Mouse (Mus musculus): ENCODE measurements around the gene Pnrc2. TPM values are rescaled to one million over a fixed set of nuclear protein-coding genes. Genes with fewer than 3 reads are reported as not detected.

Gene Pnrc2
- 118 and 134 TPM in 2 replicates for total RNA-seq (2021)
- long read RNA-seq, transcript Pnrc2-203 (2 exons, 171 nt), result minor isoform, 13 of 147 reads
- long read RNA-seq, transcript Pnrc2-201 (3 exons, 1,919 nt), result major isoform, 92 of 147 reads
- long read RNA-seq, transcript Pnrc2-202 (3 exons, 630 nt), result minor isoform, 10 of 147 reads
- long read RNA-seq, partial matches to known transcripts, result 0 of 147 reads
- long read RNA-seq, other reads (novel, unspliced or antisense), result 32 of 147 reads

DNA sequence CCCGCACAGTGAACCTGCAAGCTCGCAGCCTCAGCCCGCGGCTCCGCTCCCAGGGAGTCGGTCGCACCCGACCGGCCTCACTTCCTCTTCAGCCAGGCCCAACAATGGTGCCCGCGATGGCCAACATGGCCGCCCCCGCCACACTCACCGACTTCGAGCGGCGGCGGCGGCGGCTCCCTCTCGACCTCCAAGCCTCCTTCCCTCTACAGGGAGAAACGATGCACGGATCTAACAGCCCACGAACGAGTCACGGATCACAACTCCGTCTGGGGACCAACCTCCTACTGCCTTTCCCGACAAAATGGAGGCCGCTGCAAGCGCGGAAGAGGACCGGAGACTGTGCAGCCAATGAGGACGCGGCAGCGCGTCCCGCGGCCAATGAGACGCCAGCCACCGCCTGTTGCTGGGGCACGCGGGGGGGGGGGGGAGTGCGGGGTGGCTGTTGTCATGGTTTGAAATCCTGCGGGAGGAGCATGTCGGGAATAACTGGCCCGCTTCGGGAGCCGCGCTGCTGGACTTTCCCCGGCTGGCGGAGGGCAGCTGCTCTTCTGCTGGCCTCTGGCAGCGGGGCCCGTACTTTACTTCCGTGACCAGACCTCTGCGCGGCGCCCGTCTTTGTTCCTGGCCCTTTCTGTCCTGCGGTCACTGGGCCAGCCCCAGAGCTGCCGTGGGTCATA is at the start of gene Pnrc2:
TSS of gene Pnrc2 (minus strand) at position 325 of the 677 bp plus-strand sequence.
- DNase-seq, result peak; percentile 89

DNA sequence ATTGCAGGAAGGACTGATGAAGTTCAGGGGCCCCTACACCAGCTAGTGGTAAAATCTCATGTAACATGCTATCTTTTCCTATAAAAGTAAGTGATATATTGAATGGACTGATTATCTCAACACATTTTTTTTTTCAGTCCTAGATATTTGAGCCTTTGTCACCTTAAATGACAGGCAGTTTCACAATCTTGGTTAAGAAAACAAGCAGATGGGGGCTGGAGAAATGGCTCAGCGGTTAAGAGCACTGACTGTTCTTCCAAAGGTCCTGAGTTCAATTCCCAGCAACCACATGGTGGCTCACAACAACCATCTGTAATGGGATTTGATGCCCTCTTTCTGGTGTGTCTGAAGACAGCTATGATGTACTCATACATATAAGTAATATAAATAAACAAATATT is 48.5 kb upstream of the Pnrc2 start:
- DNase-seq, result no peak

DNA sequence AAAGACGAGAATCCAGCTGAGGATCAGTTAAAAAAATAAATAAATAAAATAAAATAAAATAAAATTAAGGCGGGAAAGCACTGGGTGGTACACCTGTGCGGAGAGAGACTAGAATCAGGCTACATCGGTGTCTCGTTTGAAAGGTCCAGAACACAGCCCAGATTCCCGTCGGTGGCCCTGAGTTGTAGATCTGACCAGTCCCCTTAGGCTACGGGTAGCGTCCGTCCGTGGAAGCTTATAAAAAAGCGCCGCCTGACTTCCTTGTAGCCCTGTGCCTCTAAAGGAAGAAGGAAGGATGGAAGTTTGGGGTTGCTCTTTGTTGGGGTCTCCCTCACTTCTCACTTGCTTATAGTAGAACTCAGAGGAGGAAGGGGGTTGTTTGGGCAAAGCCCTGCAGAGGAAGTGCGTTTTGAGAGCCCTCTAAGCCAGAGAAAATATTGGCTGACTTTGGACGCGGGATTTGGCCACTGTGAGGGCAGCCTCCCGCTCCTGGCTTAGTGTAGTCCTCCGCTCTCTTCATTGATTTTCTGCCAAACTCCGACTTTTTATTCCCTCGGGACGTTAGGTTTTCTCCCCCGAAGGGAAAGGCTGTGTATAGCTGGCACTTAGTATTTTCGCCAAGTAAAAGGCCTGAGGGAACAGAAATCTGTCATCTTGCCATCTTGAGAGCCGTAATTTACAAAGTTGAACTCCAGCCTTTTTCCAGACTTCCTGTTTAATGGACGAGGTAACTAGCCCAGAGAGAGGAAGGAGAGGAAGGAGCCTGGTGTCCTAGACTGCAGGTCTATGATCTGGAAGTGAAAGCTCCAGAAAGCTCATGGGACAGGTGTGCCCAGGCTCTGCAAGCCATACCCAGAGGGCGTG is 47.8 kb upstream of the Pnrc2 start:
- no peak for DNase-seq

DNA sequence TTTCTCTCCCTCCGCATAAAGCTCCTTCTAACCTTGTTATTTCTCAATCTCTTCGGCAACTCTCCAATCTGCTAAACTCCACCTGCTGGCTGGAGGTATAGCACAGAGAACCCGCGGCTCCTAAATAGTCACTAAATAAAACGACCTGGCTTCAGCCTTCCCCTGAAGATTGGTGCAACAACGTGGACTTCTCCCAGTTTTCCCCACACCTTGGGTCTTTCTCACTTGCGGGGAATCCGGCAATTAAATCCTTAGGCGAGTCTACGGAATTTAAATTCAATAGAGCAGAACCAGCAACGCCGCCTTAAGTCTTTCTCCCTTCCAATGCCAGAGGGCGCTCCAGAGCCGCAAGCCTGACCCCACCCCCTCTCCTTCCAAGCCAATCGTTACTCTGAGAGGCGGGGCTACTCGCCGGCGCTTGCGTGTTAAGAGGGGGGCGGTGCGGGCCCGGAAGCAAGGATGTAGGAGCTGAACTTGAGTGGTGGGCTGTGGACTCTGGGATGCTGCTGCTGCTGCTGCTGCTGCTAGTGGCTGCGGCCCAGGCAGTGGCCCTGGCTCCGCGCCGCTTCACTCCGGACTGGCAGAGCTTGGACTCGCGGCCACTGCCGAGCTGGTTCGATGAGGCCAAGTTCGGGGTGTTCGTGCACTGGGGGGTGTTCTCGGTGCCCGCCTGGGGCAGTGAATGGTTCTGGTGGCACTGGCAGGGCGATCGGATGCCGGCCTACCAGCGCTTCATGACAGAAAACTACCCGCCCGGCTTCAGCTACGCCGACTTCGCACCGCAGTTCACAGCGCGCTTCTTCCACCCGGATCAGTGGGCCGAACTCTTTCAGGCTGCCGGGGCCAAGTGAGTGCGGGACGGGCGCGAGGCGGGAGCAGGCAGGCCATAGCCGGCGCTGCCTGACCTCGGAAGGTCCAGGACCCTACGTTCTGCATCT is 46.9 kb upstream of the Pnrc2 start, which contains the start of gene Fuca1:
TSS of gene Fuca1 (plus strand) at position 432 of the 938 bp plus-strand sequence.
- peak; percentile 95 for DNase-seq

DNA sequence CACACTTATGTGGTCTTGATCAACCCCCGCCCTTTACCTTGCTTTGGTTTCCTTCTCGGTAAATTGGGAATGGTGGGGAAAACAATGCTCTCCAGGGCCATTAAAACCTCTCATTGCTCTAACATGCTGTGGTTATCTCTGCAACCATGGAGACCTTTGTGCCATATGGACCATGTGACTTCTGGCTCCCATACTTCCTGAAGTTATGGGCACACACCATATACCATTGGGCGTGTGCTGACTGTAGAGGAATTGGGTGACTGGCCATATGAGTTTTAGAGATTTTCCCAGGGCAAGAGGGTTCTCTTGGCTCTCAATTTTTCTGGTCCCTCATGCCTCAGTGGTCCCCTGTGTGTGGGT is 45.6 kb upstream of the Pnrc2 start:
- DNase-seq, result no peak

DNA sequence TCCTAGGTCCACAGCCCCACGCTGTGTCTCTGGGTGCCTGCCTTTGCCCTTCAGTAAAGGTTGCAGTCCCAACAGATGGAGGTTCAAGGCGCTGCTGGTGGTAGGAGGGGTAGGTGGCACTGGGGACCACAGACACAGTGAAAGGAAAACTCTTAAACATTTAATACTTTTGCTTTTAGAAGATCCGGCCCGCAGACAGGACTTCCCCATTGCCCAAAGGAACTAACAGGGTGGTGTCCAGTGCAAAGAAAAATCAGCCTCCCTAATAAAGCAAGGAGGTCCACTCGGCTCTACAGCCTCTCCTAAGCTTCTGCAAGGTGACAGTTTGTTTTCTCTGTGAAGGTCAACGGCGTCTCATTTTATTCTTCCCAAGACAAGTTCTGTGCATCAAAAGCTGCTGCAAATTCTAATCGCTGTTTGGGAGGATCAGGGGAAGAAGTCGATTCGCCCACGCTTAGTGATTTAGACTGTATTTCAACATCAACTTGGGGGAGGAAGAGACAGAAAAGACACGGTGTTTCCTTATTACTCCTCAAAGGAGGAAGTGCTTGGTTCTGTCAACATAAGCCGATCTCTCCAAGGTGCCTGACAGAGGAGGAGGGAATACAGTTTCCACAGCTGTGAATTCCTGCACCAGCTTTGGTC is 45.1 kb upstream of the Pnrc2 start:
- no peak for DNase-seq

DNA sequence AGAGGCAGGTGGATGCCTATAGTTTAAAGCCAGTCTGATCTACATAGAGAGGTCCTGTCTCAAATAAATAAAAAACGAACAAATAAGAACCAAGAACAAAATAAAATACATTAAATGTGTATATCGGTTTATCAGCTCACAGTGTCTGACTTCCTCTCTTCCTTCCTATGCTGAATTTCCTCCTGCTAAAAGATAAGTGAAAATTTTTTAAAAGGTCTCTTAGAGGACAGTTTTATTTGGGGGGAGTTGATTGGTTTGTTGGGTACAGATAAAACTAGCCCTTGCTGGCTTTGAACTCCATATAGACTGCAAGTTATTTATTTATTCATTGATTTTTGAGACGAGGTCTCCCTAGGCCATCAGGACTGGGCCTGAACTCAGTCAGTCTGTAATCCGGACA is 39.8 kb upstream of the Pnrc2 start:
- no peak for DNase-seq

DNA sequence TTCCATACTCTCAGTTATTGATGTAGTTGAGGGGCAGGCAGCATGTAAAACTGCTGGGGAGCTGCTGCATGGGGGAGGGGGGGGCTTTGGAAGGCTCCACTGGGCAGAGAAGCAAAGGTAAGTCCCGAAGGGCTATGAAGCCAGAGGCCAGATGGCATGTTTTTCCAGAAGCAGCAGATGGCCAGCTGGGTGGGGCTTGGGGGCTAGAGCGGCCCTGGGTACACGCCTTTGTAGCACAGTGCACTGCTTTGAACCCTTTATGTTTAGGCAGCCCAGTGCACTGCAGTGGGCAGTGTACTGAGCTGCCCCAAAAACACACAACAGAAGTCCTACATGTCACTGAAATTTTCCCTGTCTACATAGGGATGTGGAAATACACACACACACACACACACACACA is 39.2 kb upstream of the Pnrc2 start:
- no peak for DNase-seq

DNA sequence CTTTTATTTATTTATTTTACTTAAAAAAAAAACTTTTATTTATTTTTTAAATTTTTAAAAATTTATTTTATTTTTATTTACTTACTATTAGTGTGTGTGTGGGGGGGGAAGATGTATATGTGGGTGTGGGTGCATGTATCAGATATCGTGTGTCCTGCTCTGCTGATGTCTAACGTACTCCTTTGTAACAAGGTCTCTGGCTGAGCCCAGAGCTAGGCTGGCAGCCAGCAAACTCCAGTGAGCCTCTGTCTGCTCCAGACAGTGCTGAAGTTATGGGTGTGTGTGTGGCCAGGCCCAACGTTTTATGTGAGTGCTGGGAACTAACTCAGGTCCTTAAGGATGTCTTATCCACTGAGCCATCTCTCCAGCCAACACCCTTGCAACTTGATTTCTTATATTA is 38.5 kb upstream of the Pnrc2 start:
- no peak for DNase-seq

DNA sequence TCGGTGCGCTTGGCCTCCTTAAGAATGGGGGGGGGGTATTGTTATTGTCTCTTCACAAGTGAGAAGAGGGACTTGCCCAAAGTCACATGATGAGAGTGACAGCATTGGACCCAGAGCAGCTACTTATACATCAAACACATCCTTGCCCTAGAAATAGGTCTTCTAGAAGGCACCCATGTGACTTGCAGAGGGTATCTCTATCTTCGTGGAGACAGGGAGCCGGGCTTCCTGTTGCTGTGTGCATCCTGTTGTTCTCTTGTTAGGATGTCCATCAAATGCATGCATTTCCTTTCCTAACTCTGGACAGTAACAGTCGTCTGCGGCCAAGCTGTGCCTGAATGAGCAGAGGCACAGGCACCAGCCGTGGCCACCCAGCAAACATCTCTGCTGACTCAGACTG is 37.9 kb upstream of the Pnrc2 start:
- no peak for DNase-seq

DNA sequence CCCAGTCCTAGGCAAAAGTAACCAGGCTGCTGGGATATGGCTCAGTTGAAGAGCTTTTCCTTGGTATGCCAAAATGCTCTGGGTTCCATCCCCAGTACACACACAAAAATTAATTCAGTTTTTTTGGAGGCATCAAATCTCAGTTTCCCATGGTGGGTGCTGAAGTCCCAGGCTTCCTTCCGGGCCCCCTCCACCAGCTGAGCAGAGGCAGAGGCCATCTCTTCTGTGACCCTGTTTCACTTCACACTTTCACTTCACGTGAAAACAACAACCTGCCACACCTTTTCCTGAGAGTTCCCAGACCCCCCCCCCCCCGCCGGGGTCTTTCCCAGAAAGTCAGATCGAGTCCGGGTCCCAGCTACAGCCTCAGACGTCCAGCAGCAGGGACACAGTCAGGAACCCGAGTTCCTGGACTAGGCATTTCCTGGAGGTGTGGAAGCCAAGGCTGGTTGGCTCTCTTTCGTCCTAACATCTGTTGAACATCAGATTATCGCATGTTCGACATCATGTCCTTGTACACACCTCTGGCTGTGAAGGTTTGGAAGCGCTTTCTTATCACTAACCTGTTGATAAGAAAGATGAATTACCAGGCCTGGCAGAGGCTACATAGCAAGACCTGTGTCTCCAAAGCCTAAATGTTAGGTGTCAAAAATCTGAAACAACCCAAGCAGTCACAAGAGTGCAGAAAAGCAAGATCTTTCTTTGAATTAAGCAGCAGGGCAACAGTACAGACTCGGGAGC is 35.8 kb upstream of the Pnrc2 start:
- DNase-seq, result no peak

DNA sequence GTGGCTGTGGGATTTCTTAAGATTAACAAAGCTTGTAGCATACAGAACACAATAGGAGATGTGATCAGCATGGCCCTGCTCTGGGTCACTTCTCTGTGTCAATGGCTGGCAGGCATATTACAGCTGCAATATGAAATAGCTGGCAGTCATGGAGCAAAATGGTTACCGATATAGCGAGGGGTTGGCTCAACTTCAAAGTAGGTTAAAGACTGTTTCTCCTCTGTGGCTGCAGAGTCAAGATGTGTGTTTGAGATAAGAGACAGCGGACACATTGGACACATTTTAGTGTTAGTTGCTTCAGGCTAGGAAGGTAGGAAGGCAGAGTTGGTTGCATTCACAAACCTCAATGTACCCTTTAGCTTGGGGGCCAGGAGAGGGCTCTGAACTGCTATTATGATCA is 33.0 kb upstream of the Pnrc2 start:
- no peak for DNase-seq

DNA sequence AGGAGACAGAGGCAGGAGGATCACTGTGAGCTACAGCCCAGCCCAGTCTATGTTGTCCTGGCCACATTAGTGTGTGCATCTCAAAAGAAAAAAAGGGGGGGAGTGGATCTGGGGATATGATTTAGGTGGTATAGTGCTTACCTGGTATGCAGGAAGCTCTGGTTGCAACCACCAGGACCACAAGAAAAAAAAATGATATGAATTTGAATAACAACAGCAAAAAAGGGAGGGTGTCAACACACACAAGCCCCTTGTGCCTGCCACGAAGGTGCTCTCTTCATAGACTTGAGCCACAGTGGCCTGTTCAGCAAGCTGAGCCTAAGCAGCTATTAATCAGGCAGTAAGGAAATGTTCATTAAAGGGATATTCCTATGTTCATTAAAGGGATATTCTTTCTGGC is 31.2 kb upstream of the Pnrc2 start:
- DNase-seq, result no peak

DNA sequence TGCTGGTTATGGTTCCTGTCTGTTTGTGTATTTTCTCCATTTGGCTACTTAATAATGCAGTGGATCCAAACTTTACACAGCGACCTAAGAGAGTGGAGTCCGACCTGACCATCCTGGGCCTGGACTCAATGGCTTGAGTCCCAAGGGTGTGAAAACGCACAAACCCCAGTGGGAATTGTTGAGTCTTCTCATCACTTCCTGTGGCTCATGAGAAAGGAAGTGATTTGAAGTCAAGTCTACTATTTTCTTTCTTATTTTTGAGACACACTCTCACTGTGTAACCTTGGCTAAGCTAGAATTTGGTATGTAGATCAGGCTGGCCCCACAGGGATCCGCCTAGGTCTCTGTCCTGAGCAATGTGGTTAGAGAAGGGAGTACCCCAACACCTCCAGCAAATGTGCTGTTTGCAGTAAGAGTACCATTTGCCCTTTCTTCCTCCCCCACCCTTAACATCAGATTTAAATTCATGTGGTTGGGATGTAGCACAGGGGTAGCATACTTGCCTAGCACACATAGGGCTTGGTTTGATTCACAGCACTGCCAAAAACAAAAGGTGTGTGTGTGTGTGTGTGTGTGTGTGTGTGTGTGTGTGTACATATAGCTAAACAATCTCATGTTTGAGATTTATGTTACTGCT is 29.1 kb upstream of the Pnrc2 start:
- no peak for DNase-seq

DNA sequence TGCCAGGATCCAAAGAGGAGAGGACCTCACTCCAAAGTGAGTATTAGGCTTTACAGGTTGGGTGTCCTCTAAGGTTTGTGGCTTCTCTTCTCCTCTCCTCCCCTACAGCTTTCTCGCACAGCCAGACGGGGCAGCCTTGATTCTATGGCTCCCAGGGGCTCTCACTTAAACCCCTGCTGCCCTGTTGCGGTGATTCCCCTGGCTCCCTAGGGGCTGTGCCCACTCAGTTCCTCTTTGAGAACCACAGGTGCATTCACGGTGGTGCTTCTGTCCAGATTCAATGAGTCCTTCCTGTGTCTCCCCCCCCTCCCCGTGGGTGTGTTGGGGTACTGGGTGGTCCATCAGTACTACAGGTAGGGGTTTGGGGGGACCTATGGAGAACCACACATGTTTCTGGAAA is 26.4 kb upstream of the Pnrc2 start:
- no peak for DNase-seq

DNA sequence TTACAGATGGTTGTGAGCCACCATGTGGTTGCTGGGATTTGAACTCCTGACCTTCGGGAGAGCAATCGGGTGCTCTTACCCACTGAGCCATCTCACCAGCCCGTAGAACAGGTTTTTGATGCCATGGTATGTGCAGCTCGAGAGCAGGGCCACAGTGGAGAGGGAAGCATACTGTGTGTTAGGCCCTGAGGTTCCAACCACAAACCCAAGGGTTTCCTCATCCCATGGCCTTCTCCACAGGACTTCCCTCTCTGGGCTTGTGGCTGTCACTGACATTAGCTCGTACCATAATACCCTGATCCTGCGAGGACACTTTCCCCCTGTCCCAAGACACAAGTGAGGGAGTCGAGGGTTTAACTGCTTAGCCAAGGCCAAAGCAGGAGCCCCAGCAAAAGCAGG is 25.4 kb upstream of the Pnrc2 start:
- no peak for DNase-seq

DNA sequence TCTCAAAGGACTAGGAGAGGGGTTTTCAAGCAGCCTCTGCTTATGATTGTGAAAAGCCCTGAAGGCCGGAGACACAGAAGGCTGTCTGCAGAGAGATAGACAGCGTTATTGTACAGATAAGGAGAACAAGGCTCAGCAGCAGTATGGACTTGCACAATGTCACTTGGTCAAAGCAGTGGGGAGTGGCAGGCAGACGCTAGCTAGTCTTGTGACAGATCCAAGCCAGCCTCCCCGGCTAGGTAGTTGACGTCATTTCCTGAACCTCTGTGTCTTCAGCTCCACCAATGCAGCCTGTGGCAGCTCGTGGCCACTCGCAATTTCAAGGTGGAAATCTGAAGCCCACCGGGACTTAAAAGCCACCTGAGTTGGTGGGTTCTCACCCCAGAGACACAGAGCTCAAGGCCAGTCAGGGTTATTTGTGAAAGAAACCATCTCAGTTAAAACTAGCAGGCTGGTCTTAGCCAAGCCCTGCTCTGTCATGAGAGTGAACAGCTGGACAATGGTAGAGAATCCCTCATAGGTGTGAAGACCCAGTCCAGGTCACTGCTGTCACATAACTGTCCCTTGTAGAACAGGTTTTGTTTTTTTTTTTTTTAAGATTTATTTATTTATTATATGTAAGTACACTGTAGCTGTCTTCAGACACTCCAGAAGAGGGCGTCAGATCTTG is 24.9 kb upstream of the Pnrc2 start:
- no peak for DNase-seq

DNA sequence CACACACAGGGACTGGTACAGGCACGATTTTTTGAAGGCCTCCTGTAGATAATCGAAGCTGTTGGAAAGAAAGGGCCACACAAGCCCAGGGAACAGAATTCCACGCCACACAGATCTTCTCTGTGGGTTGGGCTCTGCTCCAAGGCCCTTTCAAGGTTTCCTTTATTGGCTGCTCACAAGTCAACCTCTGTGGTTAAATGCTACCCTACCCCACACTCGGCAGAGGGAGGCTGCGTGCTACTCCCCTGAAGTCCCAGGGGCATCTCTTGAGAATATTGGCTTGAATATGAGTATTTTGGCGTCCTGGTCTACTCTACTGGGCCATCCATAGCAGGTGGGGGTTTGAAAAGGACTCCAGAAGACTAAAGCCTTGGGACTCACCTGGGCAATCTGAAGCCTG is 22.5 kb upstream of the Pnrc2 start:
- no peak for DNase-seq

DNA sequence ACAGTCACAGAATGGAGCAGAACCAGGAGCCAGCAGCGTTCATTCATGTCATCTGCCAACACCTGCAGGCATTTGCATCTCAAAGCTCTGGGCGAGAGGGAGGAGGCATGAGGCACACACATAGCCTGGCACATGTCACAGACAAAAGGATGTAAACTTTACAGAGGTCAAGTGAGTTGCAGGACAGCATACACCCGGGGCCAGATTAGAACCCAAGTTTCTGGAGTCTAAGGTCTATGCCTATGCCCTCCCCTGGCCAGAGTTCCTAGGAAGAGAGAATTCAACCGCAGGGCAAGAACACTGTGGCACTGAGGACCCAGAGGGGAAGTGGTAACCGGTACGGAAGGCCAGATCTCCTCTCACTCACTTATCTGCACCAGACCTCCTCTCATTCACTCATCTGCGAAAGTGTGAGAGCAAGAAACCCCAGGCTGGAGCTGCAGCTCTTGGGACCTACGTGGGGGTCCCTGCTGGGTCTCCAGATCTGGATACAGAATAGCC is 21.5 kb upstream of the Pnrc2 start, which contains the start of gene Cnr2:
TSS of gene Cnr2 (plus strand) at position 324 of the 501 bp plus-strand sequence.
- no peak for DNase-seq

DNA sequence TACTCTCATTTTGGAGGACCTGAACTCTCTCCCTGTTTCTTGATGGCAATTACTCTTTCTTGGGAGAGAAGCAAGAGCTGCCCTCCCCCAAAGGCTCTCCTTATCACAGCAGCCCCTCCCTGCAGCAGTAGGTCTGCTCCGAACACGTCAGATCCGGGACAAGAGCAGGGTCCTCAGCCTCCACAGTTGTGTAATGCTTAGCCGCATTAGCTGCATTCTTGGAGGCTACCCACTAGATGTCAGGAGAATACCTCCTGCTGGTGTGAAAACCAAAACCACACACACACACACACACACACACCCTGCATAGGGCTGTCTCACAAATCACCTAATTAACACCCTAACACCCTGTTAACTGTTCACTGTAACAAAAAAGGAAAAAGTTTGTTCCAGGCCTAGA is 19.2 kb upstream of the Pnrc2 start:
- DNase-seq, result no peak

Measured in adrenal gland, postnatal 25 days (tissue).